Mouse (Mus musculus): ENCODE measurements around the gene D630003M21Rik. TPM values are rescaled to one million over a fixed set of nuclear protein-coding genes. Genes with fewer than 3 reads are reported as not detected.

Gene D630003M21Rik
- polyA plus RNA-seq (2012): 0.03 and 0.04 TPM in 2 replicates

DNA sequence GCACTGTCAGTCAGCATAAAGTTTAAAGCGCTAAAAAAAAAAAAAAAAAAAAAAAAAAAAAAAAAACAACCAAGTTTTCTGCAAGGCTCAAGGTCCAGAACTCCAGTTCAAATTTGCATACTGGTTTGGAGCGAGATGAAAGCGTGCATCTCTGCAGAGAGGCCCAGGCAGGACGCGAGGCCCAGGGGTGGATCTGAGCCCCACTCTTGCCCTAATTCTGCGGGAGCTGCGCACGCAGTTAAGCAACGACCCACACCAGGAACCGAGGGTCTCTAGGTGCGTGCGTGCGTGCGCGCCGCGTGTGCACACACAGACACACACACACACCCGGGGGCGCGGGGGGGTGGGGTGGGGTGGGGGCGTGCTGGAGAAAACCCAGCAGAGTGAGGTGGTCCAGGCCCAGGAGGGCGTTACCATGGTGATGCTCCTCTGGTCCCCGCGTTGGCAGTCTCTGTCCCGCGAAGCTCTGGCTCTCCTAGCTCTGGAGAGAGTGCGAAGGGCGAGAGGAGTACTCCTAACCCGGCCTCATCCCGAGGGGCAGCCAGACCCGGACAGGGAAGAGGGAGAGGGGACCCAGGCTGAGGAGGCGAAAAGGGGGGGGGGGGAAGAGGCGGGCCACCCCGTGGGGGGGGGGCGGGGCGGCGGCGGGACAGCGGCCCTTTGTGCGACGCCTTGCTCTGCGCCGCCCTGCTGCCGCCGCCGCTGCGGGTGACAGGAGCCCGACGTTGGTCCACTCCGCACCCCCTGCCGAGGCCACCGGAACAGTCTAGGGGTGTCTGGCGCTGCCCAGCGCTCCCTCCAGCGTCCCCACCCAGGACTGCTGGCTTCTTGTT lies at the start of gene D630003M21Rik:
Gene D630003M21Rik (minus strand): TSS at position 553 of the 833 bp plus-strand sequence.

DNA sequence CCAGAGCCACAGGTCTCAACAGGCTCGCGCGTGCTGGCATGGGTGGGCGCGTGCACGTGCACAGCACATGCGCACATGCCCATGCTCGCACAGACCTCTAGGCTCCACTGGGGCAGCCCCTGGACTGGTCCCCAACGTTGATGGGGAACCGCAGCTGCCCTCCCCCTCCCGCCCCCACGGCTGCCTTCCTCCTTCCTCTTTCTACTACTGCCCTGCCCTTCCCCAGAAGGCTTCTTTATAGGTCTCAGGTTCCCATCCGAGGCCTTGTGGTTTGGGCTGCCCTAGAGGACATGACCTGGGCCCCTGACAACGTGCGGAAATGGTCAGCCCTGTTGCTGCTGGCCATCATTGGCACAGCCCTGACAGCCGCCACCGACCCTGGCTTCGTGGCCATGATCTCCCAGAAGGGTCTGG lies 29.0 kb upstream of the D630003M21Rik start, which contains the start of gene Bpi:
Gene Bpi (plus strand): TSS at position 90 of the 414 bp plus-strand sequence.

DNA sequence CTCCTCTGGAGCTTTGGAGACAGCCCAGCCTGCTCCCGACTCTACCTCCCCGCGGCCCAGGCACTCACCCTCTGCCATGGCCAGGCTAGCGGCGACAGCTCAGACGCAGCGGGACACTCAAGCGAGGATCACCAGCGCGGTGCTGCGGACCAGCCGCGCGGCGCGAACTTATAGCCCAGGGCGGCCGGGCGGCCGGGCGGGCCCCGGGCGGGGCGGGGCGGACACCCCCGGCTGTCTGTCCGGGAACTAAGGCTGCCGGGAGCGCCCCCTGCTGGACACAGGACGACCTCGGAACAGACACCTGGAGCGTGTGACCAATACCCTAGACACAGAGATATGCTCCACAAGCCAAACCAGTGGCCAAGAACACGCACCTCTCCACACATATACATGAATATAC lies 82.8 kb downstream of the D630003M21Rik start, which contains the start of gene Tgm2:
Gene Tgm2 (minus strand): TSS at position 214 of the 400 bp plus-strand sequence.

Other genes starting within 250 kb of the D630003M21Rik start
- 5.3 and 5.8 TPM in 2 replicates for gene Tti1, start 200.8 kb downstream of the D630003M21Rik start, polyA plus RNA-seq (2012)
- 34.8 and 37.7 TPM in 2 replicates for gene Rprd1b, start 200.7 kb downstream of the D630003M21Rik start, polyA plus RNA-seq (2012)
- gene Tgm2, start 82.8 kb downstream of the D630003M21Rik start, polyA plus RNA-seq (2012): 10.0 and 20.0 TPM in 2 replicates
- gene Bpi, start 28.9 kb upstream of the D630003M21Rik start, polyA plus RNA-seq (2012): 0.10 TPM in 1 of 2 replicates, not detected in the other
- 30.5 and 54.0 TPM in 2 replicates for gene Lbp, start 77.3 kb upstream of the D630003M21Rik start, polyA plus RNA-seq (2012)
- 0.11 and 0.17 TPM in 2 replicates for gene Snhg11, start 146.4 kb upstream of the D630003M21Rik start, polyA plus RNA-seq (2012)
- gene Ralgapb, start 180.6 kb upstream of the D630003M21Rik start, polyA plus RNA-seq (2012): 2.5 and 2.9 TPM in 2 replicates

Measured in megakaryocyte-erythroid progenitor cell, adult 5 weeks (primary cell).